Mouse (Mus musculus) bone marrow, adult 2 months (tissue): ENCODE data around the gene Epb41l2.

Source experiments
- CTCF ChIP-seq: fragments of 200-500 bp; IDR thresholded peaks from 2 replicates; pipeline ENCODE4 v1.5.1; 2011; ENCODE audit warnings: low read length, control low read depth; ENCODE audit not compliant: control insufficient read depth, insufficient read depth
- POLR2A ChIP-seq: fragments of 200-500 bp; IDR thresholded peaks from 2 replicates; pipeline ENCODE4 v1.6.1; 2011; ENCODE audit warnings: low read depth, mild to moderate bottlenecking, control low read depth, low read length, borderline replicate concordance; ENCODE audit not compliant: control insufficient read depth

DNA sequence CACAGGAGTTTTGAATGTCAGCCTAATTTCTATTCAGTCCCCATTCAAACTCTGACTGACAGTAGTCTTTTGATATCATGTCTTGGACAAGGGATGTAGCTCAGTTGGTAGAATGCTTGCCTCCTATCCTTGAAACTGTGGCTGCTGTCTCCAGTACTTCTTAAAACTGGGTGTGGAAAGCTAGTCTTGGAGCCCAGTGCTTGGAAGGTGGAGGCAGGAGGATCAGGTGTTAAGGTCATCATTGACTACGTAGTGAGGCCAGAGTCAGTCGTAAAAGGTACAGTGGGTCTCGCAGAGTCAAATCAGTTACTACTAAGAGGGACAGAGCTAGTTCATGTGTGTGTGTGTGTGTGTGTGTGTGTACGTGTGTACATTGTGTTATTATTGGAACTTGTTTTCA lies 39.4 kb downstream of the Epb41l2 start:
- no peak for TF ChIP-seq CTCF
- TF ChIP-seq POLR2A = no peak
